Mouse (Mus musculus): ENCODE measurements at regions not wholly inside any gene's neighbourhood (a gene's known extent, or its start where the extent isn't known, plus 50 kb on each side); places are given as distances from the start of the nearest gene placed in this dataset.
A peak's percentile ranks its signal among the peaks of the same experiment; 100 is the strongest.

DNA sequence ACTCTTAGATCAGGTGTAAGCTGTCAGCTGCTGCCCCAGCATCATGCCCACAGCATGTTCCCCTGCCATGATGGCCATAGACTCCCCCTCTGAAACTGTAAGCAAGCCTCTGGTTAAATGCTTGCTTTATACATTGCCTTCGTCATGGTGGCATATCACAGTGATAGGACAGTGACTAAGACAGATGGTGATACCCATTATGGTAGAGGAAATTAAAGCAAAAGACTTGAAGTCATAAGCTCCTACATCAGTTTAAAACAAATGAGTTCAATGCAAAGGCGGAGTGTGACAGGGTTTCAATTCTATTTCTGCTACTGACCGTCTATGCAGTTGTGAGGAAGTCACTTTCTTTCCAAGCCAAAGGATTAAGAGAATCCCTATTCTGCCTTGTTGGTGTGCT lies 204.9 kb downstream of the Rps15a start:
- no peaks in the 10 kb centered on the region for H3K9me3 ChIP-seq (replicated peaks; ENCODE audit: control insufficient read depth, low read length, poor library complexity, severe bottlenecking)
- no peak overlapping the region for H3K27ac ChIP-seq (ENCODE audit: low read length)
- 89% methylated on average over 3 of the region's 3 CpGs for WGBS
- H3K36me3 ChIP-seq (ENCODE audit: control insufficient read depth, insufficient read depth, low read length) = no peaks in the 10 kb centered on the region
- H3K27me3 ChIP-seq (ENCODE audit: control insufficient read depth, insufficient read depth, low read depth, low read length) = no peaks in the 10 kb centered on the region
- H3K4me2 ChIP-seq (ENCODE audit: low read length) = no peak overlapping the region
- ATAC-seq = no peak
- H3K9ac ChIP-seq (ENCODE audit: low read depth, low read length) = no peak overlapping the region
- no peak overlapping the region for H3K4me3 ChIP-seq (ENCODE audit: low read depth, low read length)
- no peaks in the 10 kb centered on the region for H3K4me1 ChIP-seq (ENCODE audit: control insufficient read depth, insufficient read depth, low read length)

- no peak for ATAC-seq
- Histone ChIP-seq H3K27ac (ENCODE audit: low read length) (no peak overlapping the region), H3K9ac (ENCODE audit: low read depth, low read length) (no peak overlapping the region), H3K27me3 (ENCODE audit: control insufficient read depth, insufficient read depth, low read depth, low read length) (no peaks in the 10 kb centered on the region), H3K36me3 (ENCODE audit: control insufficient read depth, insufficient read depth, low read length) (no peaks in the 10 kb centered on the region), H3K4me3 (ENCODE audit: low read depth, low read length) (no peak overlapping the region), H3K9me3 (replicated peaks; ENCODE audit: control insufficient read depth, low read length, poor library complexity, severe bottlenecking) (no peaks in the 10 kb centered on the region), H3K4me1 (ENCODE audit: control insufficient read depth, insufficient read depth, low read length) (0 out of 2 replicates have a peak, but pooled peaks cover 2% of the 10 kb centered on the region), H3K4me2 (ENCODE audit: low read length) (no peak overlapping the region)
- 77% methylated on average over 2 of the region's 2 CpGs for whole genome bisulfite sequencing
Measured at GRCm38 (mm10) chr7:117896528-117896927, 219.5 kb downstream of the Rps15a start.

DNA sequence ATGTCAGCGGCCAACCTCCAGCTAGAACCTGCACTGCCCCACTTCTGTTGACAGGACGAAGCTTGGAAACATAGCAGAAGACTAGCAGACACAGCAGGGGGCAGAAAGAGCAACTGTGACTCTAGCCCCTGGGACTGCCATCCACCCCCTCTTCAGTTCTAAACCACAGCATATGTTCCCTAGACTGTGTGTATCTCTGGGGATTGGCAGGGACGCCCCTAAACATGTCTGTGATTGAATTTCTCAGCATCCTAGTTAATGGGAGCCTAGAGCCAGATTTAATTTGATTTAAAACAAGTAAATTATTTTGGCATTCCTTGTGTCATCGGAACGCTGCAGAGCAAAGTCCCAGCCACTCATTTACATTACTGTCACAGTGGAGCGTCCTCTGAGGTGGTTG lies 228.7 kb downstream of the Rps15a start:
- Histone ChIP-seq H3K9ac (ENCODE audit: low read depth, low read length) (no peak overlapping the region), H3K27ac (ENCODE audit: low read length) (no peak overlapping the region), H3K9me3 (replicated peaks; ENCODE audit: control insufficient read depth, low read length, poor library complexity, severe bottlenecking) (no peaks in the 10 kb centered on the region), H3K36me3 (ENCODE audit: control insufficient read depth, insufficient read depth, low read length) (no peaks in the 10 kb centered on the region), H3K27me3 (ENCODE audit: control insufficient read depth, insufficient read depth, low read depth, low read length) (no peaks in the 10 kb centered on the region), H3K4me1 (ENCODE audit: control insufficient read depth, insufficient read depth, low read length) (no peaks in the 10 kb centered on the region; the same call in 1 of the 2 replicates), H3K4me3 (ENCODE audit: low read depth, low read length) (no peak overlapping the region), H3K4me2 (ENCODE audit: low read length) (no peak overlapping the region)
- ATAC-seq = no peak
- WGBS = 79% methylated on average over 6 of the region's 6 CpGs

DNA sequence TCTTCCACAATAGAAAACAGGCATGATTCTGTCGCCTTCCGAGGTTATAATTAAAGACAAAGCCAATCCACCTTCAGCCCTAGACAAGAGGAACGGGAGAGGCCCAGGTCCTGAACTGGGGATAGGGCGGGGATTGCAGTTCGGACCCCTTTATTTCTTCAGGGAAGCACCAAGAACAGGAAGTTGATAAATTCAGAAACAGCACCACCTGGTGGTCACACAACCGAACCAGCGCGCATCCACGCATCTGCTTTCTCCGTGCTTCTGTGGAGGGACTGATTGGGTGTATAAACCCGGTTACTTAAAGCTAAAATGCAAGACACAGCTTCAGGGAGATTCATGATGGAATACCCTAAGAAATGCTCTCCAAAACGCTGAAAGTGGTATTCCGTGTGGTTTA lies 233.2 kb downstream of the Rps15a start:
- WGBS = 6% methylated on average over 13 of the region's 13 CpGs
- Histone ChIP-seq H3K4me3 (ENCODE audit: low read depth, low read length) (no peak overlapping the region), H3K27ac (ENCODE audit: low read length) (no peak overlapping the region), H3K4me2 (ENCODE audit: low read length) (peak overlapping the region; percentile 20; the same call in 1 of the 2 replicates), H3K4me1 (ENCODE audit: control insufficient read depth, insufficient read depth, low read length) (no peaks in the 10 kb centered on the region; the same call in 1 of the 2 replicates), H3K9me3 (replicated peaks; ENCODE audit: control insufficient read depth, low read length, poor library complexity, severe bottlenecking) (no peaks in the 10 kb centered on the region), H3K27me3 (ENCODE audit: control insufficient read depth, insufficient read depth, low read depth, low read length) (no peaks in the 10 kb centered on the region), H3K9ac (ENCODE audit: low read depth, low read length) (0 out of 2 replicates have a peak overlapping the region, but pooled peaks have one; percentile 0), H3K36me3 (ENCODE audit: control insufficient read depth, insufficient read depth, low read length) (no peaks in the 10 kb centered on the region)
- ATAC-seq = 0 out of 2 replicates have a peak, but pooled peaks have one; percentile 66

GRCm38 (mm10) chr7:117878903-117879302 lies 237.1 kb downstream of the Rps15a start:
- Histone ChIP-seq H3K27ac (ENCODE audit: low read length) (no peak overlapping the region), H3K4me3 (ENCODE audit: low read depth, low read length) (no peak overlapping the region), H3K9ac (ENCODE audit: low read depth, low read length) (no peak overlapping the region), H3K4me2 (ENCODE audit: low read length) (no peak overlapping the region), H3K9me3 (replicated peaks; ENCODE audit: control insufficient read depth, low read length, poor library complexity, severe bottlenecking) (no peaks in the 10 kb centered on the region), H3K36me3 (ENCODE audit: control insufficient read depth, insufficient read depth, low read length) (no peaks in the 10 kb centered on the region), H3K27me3 (ENCODE audit: control insufficient read depth, insufficient read depth, low read depth, low read length) (no peaks in the 10 kb centered on the region), H3K4me1 (ENCODE audit: control insufficient read depth, insufficient read depth, low read length) (no peaks in the 10 kb centered on the region; the same call in 1 of the 2 replicates)
- no peak for ATAC-seq
- 70% methylated on average over 7 of the region's 7 CpGs for WGBS

GRCm38 (mm10) chr7:117875241-117875640 lies 240.7 kb downstream of the Rps15a start:
- Histone ChIP-seq H3K36me3 (ENCODE audit: control insufficient read depth, insufficient read depth, low read length) (no peaks in the 10 kb centered on the region), H3K4me2 (ENCODE audit: low read length) (no peak overlapping the region), H3K27me3 (ENCODE audit: control insufficient read depth, insufficient read depth, low read depth, low read length) (no peaks in the 10 kb centered on the region), H3K9ac (ENCODE audit: low read depth, low read length) (no peak overlapping the region), H3K4me1 (ENCODE audit: control insufficient read depth, insufficient read depth, low read length) (no peaks in the 10 kb centered on the region), H3K27ac (ENCODE audit: low read length) (no peak overlapping the region), H3K4me3 (ENCODE audit: low read depth, low read length) (no peak overlapping the region), H3K9me3 (replicated peaks; ENCODE audit: control insufficient read depth, low read length, poor library complexity, severe bottlenecking) (no peaks in the 10 kb centered on the region)
- 67% methylated on average over 2 of the region's 2 CpGs for WGBS
- ATAC-seq = no peak

DNA sequence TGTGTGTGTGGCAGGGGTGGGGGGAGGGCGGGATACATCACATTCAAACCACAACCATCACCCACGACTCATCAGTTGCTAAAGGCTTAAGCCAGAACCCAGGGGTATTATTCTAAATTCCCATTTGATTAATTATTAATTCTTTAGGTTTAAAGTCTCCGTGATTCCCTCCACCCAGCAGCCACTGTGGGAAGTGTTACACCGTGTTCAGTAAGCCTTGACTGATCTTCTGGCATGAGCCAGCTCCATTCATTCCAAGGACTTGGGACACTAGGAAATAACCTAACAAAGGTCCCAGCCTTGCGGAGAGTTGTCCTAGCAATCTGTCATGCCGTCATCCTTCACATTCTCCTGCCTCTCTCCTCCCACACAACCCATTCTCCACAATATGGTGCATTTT lies 256.6 kb downstream of the Rps15a start:
- 48% methylated on average over 6 of the region's 6 CpGs for WGBS
- H3K9me3 ChIP-seq (replicated peaks; ENCODE audit: control insufficient read depth, low read length, poor library complexity, severe bottlenecking) = no peaks in the 10 kb centered on the region
- no peaks in the 10 kb centered on the region for H3K36me3 ChIP-seq (ENCODE audit: control insufficient read depth, insufficient read depth, low read length)
- no peak overlapping the region for H3K9ac ChIP-seq (ENCODE audit: low read depth, low read length)
- no peak overlapping the region for H3K4me2 ChIP-seq (ENCODE audit: low read length)
- no peak overlapping the region for H3K4me3 ChIP-seq (ENCODE audit: low read depth, low read length)
- no peak for ATAC-seq
- peaks cover 6% of the 10 kb centered on the region for H3K4me1 ChIP-seq (ENCODE audit: control insufficient read depth, insufficient read depth, low read length)
- no peak overlapping the region for H3K27ac ChIP-seq (ENCODE audit: low read length)
- no peaks in the 10 kb centered on the region for H3K27me3 ChIP-seq (ENCODE audit: control insufficient read depth, insufficient read depth, low read depth, low read length)

DNA sequence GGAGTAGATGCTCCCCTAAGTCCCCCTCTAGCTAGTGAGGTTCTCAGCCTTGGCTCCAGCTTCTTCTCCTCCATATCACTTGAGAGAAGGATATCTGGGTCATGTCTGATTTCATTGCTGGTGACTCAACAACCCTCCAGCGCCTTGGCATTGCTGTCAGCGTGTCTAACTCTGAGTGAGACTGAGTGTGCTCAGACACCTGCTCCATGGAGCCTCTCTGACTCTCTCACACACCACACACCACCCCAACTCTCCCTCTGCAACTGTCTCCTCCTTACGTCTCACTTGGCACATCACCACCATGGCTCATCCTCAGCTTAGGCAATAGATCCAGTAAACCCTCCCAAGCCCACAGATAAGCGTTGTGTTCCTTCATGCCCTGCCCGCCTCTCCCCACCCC lies 260.0 kb downstream of the Rps15a start:
- Histone ChIP-seq H3K4me3 (ENCODE audit: low read depth, low read length) (no peak overlapping the region), H3K4me2 (ENCODE audit: low read length) (no peak overlapping the region), H3K36me3 (ENCODE audit: control insufficient read depth, insufficient read depth, low read length) (no peaks in the 10 kb centered on the region), H3K4me1 (ENCODE audit: control insufficient read depth, insufficient read depth, low read length) (peaks cover 6% of the 10 kb centered on the region), H3K9me3 (replicated peaks; ENCODE audit: control insufficient read depth, low read length, poor library complexity, severe bottlenecking) (no peaks in the 10 kb centered on the region), H3K27ac (ENCODE audit: low read length) (no peak overlapping the region), H3K9ac (ENCODE audit: low read depth, low read length) (no peak overlapping the region), H3K27me3 (ENCODE audit: control insufficient read depth, insufficient read depth, low read depth, low read length) (no peaks in the 10 kb centered on the region)
- no peak for ATAC-seq
- WGBS = 97% methylated on average over 5 of the region's 5 CpGs

DNA sequence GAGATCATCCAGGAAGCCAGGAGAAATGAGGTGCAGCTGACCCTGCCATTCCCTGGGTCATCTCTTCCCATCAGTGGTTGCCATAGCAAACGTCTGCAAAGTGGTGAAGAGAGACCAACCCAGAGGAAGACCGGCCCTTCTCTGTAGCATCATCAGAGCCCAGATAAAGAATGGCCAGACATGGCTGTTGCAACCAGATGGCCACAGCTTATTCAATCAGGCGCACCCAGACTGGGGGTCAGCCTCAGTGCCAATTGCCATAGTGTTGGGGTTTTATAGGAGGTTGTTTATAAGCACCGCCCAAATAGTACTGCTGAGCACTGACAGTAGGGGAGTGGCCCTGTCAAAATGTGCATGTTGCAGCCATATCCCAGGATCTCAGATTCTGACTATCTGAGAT lies 262.3 kb downstream of the Rps15a start:
- no peak overlapping the region for H3K9ac ChIP-seq (ENCODE audit: low read depth, low read length)
- no peak for ATAC-seq
- no peaks in the 10 kb centered on the region for H3K9me3 ChIP-seq (replicated peaks; ENCODE audit: control insufficient read depth, low read length, poor library complexity, severe bottlenecking)
- 66% methylated on average over 4 of the region's 4 CpGs for WGBS
- no peak overlapping the region for H3K4me2 ChIP-seq (ENCODE audit: low read length)
- no peaks in the 10 kb centered on the region for H3K36me3 ChIP-seq (ENCODE audit: control insufficient read depth, insufficient read depth, low read length)
- H3K4me1 ChIP-seq (ENCODE audit: control insufficient read depth, insufficient read depth, low read length) = peaks cover 6% of the 10 kb centered on the region
- H3K4me3 ChIP-seq (ENCODE audit: low read depth, low read length) = no peak overlapping the region
- H3K27me3 ChIP-seq (ENCODE audit: control insufficient read depth, insufficient read depth, low read depth, low read length) = no peaks in the 10 kb centered on the region
- no peak overlapping the region for H3K27ac ChIP-seq (ENCODE audit: low read length)

Data from midbrain, embryonic 16.5 days (tissue).